Mouse (Mus musculus) midbrain, postnatal 0 days (tissue): ENCODE results near the gene Jmjd8. TPM values are rescaled to one million over a fixed set of nuclear protein-coding genes. Genes with fewer than 3 reads are reported as not detected.

Source experiments
- ATAC-seq: fragments of 200-750 bp; cut with Nextera tagmentation; 2 replicates; pipeline ENCODE4 v1.8.0; 2017; ENCODE audit warnings: moderate number of reproducible peaks, mild to moderate bottlenecking, moderate TSS enrichment, moderate library complexity; ENCODE audit not compliant: low FRiP score
- DNase-seq: peaks from one replicate; pipeline ENCODE4 v3.0.0-alpha.2; 2015; ENCODE audit warnings: low spot score
- H3K27ac ChIP-seq: fragments of 300-500 bp; sonication (generic); 2 replicates; pipeline ENCODE4 v1.5.1; 2014; ENCODE audit warnings: low read depth, mild to moderate bottlenecking, low read length, mixed read lengths
- H3K27me3 ChIP-seq: fragments of 300-500 bp; sonication (generic); 2 replicates; pipeline ENCODE4 v1.6.1; 2014; ENCODE audit warnings: low read length, control low read depth, mixed read lengths; ENCODE audit not compliant: insufficient read depth
- H3K36me3 ChIP-seq: fragments of 300-500 bp; sonication (generic); 2 replicates; pipeline ENCODE4 v1.6.1; 2014; ENCODE audit warnings: low read length, control low read depth, mixed read lengths; ENCODE audit not compliant: insufficient read depth
- H3K4me1 ChIP-seq: fragments of 300-500 bp; sonication (generic); 2 replicates; pipeline ENCODE4 v1.6.1; 2014; ENCODE audit warnings: mild to moderate bottlenecking, control low read depth, antibody characterized with exemption, low read length, mixed read lengths; ENCODE audit not compliant: insufficient read depth
- H3K4me2 ChIP-seq: fragments of 300-500 bp; sonication (generic); 2 replicates; pipeline ENCODE4 v1.6.1; 2014; ENCODE audit warnings: low read depth, mild to moderate bottlenecking, low read length, mixed read lengths; ENCODE audit not compliant: poor library complexity, severe bottlenecking
- H3K4me3 ChIP-seq: fragments of 300-500 bp; sonication (generic); 2 replicates; pipeline ENCODE4 v1.5.1; 2014; ENCODE audit warnings: low read depth, mild to moderate bottlenecking, low read length, moderate library complexity
- H3K9ac ChIP-seq: fragments of 300-500 bp; sonication (generic); replicated peaks from 2 replicates; pipeline ENCODE4 v1.6.1; 2014; ENCODE audit warnings: mild to moderate bottlenecking, low read length, moderate library complexity, mixed read lengths; ENCODE audit not compliant: poor library complexity, severe bottlenecking
- H3K9me3 ChIP-seq: fragments of 300-500 bp; sonication (generic); 2 replicates; pipeline ENCODE4 v1.6.1; 2016; ENCODE audit warnings: low read length, control low read depth
- CTCF ChIP-seq: IDR thresholded peaks from 2 replicates; pipeline ENCODE4 v1.5.1; 2016; ENCODE audit warnings: antibody characterized with exemption, mild to moderate bottlenecking
- WGBS: fragments of 180-500 bp; shearing (Covaris S2); extraction: QIAGEN DNeasy Blood & Tissue Kit; methylation state at CpG from one replicate; pipeline ENCODE4 v1.1.7; 2014; 5-methylcytosine and 5-hydroxymethylcytosine counted together
- polyA plus RNA-seq: library from polyadenylated mRNA; unstranded; fragments of >200 nt; fragmentation: Nextera tagmentation; extraction: Ambion mirVana; gene quantifications from 2 replicates; pipeline ENCODE4 v1.2.1, GENCODE M21; 2015
- total RNA-seq: library from RNA; depleted of rRNA; stranded (reverse); fragments of >200 nt; gene quantifications from 2 replicates; pipeline ENCODE4 v1.2.3, GENCODE M21; 2014

Gene Jmjd8
- total and polyA plus RNA-seq, 2 experiments from 2014 or later = 39.1 to 45.9 TPM

GRCm38 (mm10) chr17:25794197-25794596 is 34.5 kb upstream of the Jmjd8 start:
- peaks cover 16% of the 10 kb centered on the region; the same call in 1 of the 2 replicates for H3K4me1 ChIP-seq
- H3K36me3 ChIP-seq = 0 out of 2 replicates have a peak, but pooled peaks cover 6% of the 10 kb centered on the region
- H3K4me3 ChIP-seq = no peak overlapping the region
- no peak overlapping the region for H3K27ac ChIP-seq
- ATAC-seq = no peak
- peaks cover 11% of the 10 kb centered on the region; the same call in 1 of the 2 replicates for H3K27me3 ChIP-seq
- peak overlapping the region; percentile 79; the same call in 1 of the 2 replicates for H3K4me2 ChIP-seq
- DNase-seq = peak; percentile 52
- no peak for TF ChIP-seq CTCF
- WGBS = 17% methylated on average over 13 of the region's 13 CpGs
- H3K9me3 ChIP-seq = no peaks in the 10 kb centered on the region
- no peak overlapping the region for H3K9ac ChIP-seq

GRCm38 (mm10) chr17:25794998-25795397 is 33.7 kb upstream of the Jmjd8 start:
- H3K9ac ChIP-seq = no peak overlapping the region
- H3K27ac ChIP-seq = peak overlapping the region; percentile 65

GRCm38 (mm10) chr17:25795609-25796092 is 33.0 kb upstream of the Jmjd8 start, which contains the start of gene AC134908.4:
TSS of gene AC134908.4 (minus strand) at chr17:25795659.
- Histone ChIP-seq H3K4me1 (peaks cover 13% of the 10 kb centered on the region; the same call in 1 of the 2 replicates), H3K4me3 (peak within 1 kb of the TSS; percentile 51), H3K4me2 (peak within 1 kb of the TSS; percentile 79), H3K27me3 (peaks cover 11% of the 10 kb centered on the region; the same call in 1 of the 2 replicates), H3K36me3 (no peaks in the 10 kb centered on the region), H3K27ac (peak within 1 kb of the TSS; percentile 65), H3K9me3 (no peaks in the 10 kb centered on the region), H3K9ac (0 out of 2 replicates have a peak within 1 kb of the TSS, but pooled peaks have one; percentile 29)
- peak; percentile 31 for ATAC-seq
- TF ChIP-seq CTCF = no peak
- peak; percentile 80 for DNase-seq
- 9% methylated on average over 6 of the region's 6 CpGs for WGBS

More at GRCm38 (mm10) chr17:25794998-25795397, 33.7 kb upstream of the Jmjd8 start:
- Histone ChIP-seq H3K4me3 (no peak overlapping the region), H3K4me1 (peaks cover 16% of the 10 kb centered on the region; the same call in 1 of the 2 replicates), H3K27me3 (peaks cover 11% of the 10 kb centered on the region; the same call in 1 of the 2 replicates), H3K9me3 (no peaks in the 10 kb centered on the region), H3K4me2 (peak overlapping the region; percentile 79), H3K36me3 (no peaks in the 10 kb centered on the region)
- 42% methylated on average over 17 of the region's 17 CpGs for WGBS
- no peak for DNase-seq
- TF ChIP-seq CTCF = no peak
- no peak for ATAC-seq

- TF ChIP-seq CTCF = no peak
- 3% methylated on average over 37 of the region's 37 CpGs for WGBS
- Histone ChIP-seq H3K27ac (peak overlapping the region; percentile 32; the same call in 1 of the 2 replicates), H3K9ac (0 out of 2 replicates have a peak overlapping the region, but pooled peaks have one; percentile 29), H3K9me3 (no peaks in the 10 kb centered on the region), H3K4me3 (peak overlapping the region; percentile 51), H3K4me2 (peak overlapping the region; percentile 79), H3K27me3 (peaks cover 11% of the 10 kb centered on the region; the same call in 1 of the 2 replicates), H3K4me1 (peaks cover 10% of the 10 kb centered on the region; the same call in 1 of the 2 replicates), H3K36me3 (no peaks in the 10 kb centered on the region)
- DNase-seq (no peak), ATAC-seq (no peak)
Observed at GRCm38 (mm10) chr17:25796211-25796771, 32.4 kb upstream of the Jmjd8 start.

GRCm38 (mm10) chr17:25796951-25797369 is 31.7 kb upstream of the Jmjd8 start, which contains the start of gene Metrn:
TSS of gene Metrn (minus strand) at chr17:25797136.
- peaks cover 10% of the 10 kb centered on the region; the same call in 1 of the 2 replicates for H3K4me1 ChIP-seq
- no peaks in the 10 kb centered on the region for H3K9me3 ChIP-seq
- peak within 1 kb of the TSS; percentile 51 for H3K4me3 ChIP-seq
- peaks cover 11% of the 10 kb centered on the region; the same call in 1 of the 2 replicates for H3K27me3 ChIP-seq
- DNase-seq (peak; percentile 78), ATAC-seq (no peak)
- H3K27ac ChIP-seq = peak within 1 kb of the TSS; percentile 32; the same call in 1 of the 2 replicates
- TF ChIP-seq CTCF = no peak
- H3K9ac ChIP-seq = 0 out of 2 replicates have a peak within 1 kb of the TSS, but pooled peaks have one; percentile 36
- H3K36me3 ChIP-seq = no peaks in the 10 kb centered on the region
- WGBS = 0% methylated on average over 27 of the region's 35 CpGs
- peak within 1 kb of the TSS; percentile 79 for H3K4me2 ChIP-seq
